Mouse (Mus musculus): ENCODE data around the gene Sirt2. TPM values are rescaled to one million over a fixed set of nuclear protein-coding genes. Genes with fewer than 3 reads are reported as not detected.

Gene Sirt2
- polyA plus RNA-seq, 1 experiment from 2014 or later, result 77.0 TPM

- Histone ChIP-seq H3K4me2 (ENCODE audit: low read depth) (no peak overlapping the region), H3K9me3 (ENCODE audit: control insufficient read depth, low read length) (no peaks in the 10 kb centered on the region), H3K27ac (ENCODE audit: low read depth, low read length) (no peak overlapping the region), H3K9ac (ENCODE audit: low read length) (no peak overlapping the region), H3K27me3 (ENCODE audit: control insufficient read depth, insufficient read depth, low read length) (no peaks in the 10 kb centered on the region), H3K4me1 (ENCODE audit: control insufficient read depth, insufficient read depth, low read length) (no peaks in the 10 kb centered on the region), H3K4me3 (ENCODE audit: low read depth, low read length) (no peak overlapping the region), H3K36me3 (ENCODE audit: control insufficient read depth, insufficient read depth, low read length) (peaks cover 2% of the 10 kb centered on the region; the same call in 1 of the 2 replicates)
- WGBS, result 95% methylated on average over 9 of the region's 9 CpGs
- no peak for DNase-seq (ENCODE audit: low spot score)
- no peak for ATAC-seq (ENCODE audit: insufficient read depth, low FRiP score, low TSS enrichment)
These were observed 21.3 kb downstream of the Sirt2 start for GRCm38 (mm10) chr7:28787884-28788283.

GRCm38 (mm10) chr7:28788307-28789195, 22.0 kb downstream of the Sirt2 start, which contains the start of gene Rinl:
Gene Rinl, plus strand, starts transcription at chr7:28788969.
- no peak within 1 kb of the TSS for H3K9ac ChIP-seq (ENCODE audit: low read length)
- H3K4me2 ChIP-seq (ENCODE audit: low read depth), result no peak within 1 kb of the TSS
- no peaks in the 10 kb centered on the region for H3K9me3 ChIP-seq (ENCODE audit: control insufficient read depth, low read length)
- peaks cover 2% of the 10 kb centered on the region; the same call in 1 of the 2 replicates for H3K36me3 ChIP-seq (ENCODE audit: control insufficient read depth, insufficient read depth, low read length)
- DNase-seq (ENCODE audit: low spot score) (no peak), ATAC-seq (ENCODE audit: insufficient read depth, low FRiP score, low TSS enrichment) (no peak)
- no peak within 1 kb of the TSS for H3K4me3 ChIP-seq (ENCODE audit: low read depth, low read length)
- no peaks in the 10 kb centered on the region for H3K4me1 ChIP-seq (ENCODE audit: control insufficient read depth, insufficient read depth, low read length)
- no peaks in the 10 kb centered on the region for H3K27me3 ChIP-seq (ENCODE audit: control insufficient read depth, insufficient read depth, low read length)
- no peak within 1 kb of the TSS for H3K27ac ChIP-seq (ENCODE audit: low read depth, low read length)
- 69% methylated on average over 5 of the region's 5 CpGs for WGBS

GRCm38 (mm10) chr7:28789235-28789634, 22.7 kb downstream of the Sirt2 start:
- Histone ChIP-seq H3K4me1 (ENCODE audit: control insufficient read depth, insufficient read depth, low read length) (no peaks in the 10 kb centered on the region), H3K9ac (ENCODE audit: low read length) (no peak overlapping the region), H3K9me3 (ENCODE audit: control insufficient read depth, low read length) (no peaks in the 10 kb centered on the region), H3K4me3 (ENCODE audit: low read depth, low read length) (no peak overlapping the region), H3K27me3 (ENCODE audit: control insufficient read depth, insufficient read depth, low read length) (no peaks in the 10 kb centered on the region), H3K36me3 (ENCODE audit: control insufficient read depth, insufficient read depth, low read length) (no peaks in the 10 kb centered on the region), H3K4me2 (ENCODE audit: low read depth) (no peak overlapping the region), H3K27ac (ENCODE audit: low read depth, low read length) (no peak overlapping the region)
- DNase-seq (ENCODE audit: low spot score) (no peak), ATAC-seq (ENCODE audit: insufficient read depth, low FRiP score, low TSS enrichment) (no peak)
- WGBS, result 70% methylated on average over 3 of the region's 3 CpGs

GRCm38 (mm10) chr7:28790066-28790806, 23.7 kb downstream of the Sirt2 start:
- H3K36me3 ChIP-seq (ENCODE audit: control insufficient read depth, insufficient read depth, low read length), result no peaks in the 10 kb centered on the region
- H3K9ac ChIP-seq (ENCODE audit: low read length), result no peak overlapping the region
- no peak overlapping the region for H3K4me3 ChIP-seq (ENCODE audit: low read depth, low read length)
- WGBS, result 53% methylated on average over 8 of the region's 8 CpGs
- H3K4me2 ChIP-seq (ENCODE audit: low read depth), result no peak overlapping the region
- H3K9me3 ChIP-seq (ENCODE audit: control insufficient read depth, low read length), result no peaks in the 10 kb centered on the region
- DNase-seq (ENCODE audit: low spot score) (no peak), ATAC-seq (ENCODE audit: insufficient read depth, low FRiP score, low TSS enrichment) (no peak)
- no peaks in the 10 kb centered on the region for H3K4me1 ChIP-seq (ENCODE audit: control insufficient read depth, insufficient read depth, low read length)
- no peaks in the 10 kb centered on the region for H3K27me3 ChIP-seq (ENCODE audit: control insufficient read depth, insufficient read depth, low read length)
- H3K27ac ChIP-seq (ENCODE audit: low read depth, low read length), result no peak overlapping the region

- Histone ChIP-seq H3K4me2 (ENCODE audit: low read depth) (no peak overlapping the region), H3K36me3 (ENCODE audit: control insufficient read depth, insufficient read depth, low read length) (no peaks in the 10 kb centered on the region), H3K27me3 (ENCODE audit: control insufficient read depth, insufficient read depth, low read length) (no peaks in the 10 kb centered on the region), H3K4me3 (ENCODE audit: low read depth, low read length) (no peak overlapping the region), H3K27ac (ENCODE audit: low read depth, low read length) (no peak overlapping the region), H3K4me1 (ENCODE audit: control insufficient read depth, insufficient read depth, low read length) (no peaks in the 10 kb centered on the region), H3K9me3 (ENCODE audit: control insufficient read depth, low read length) (no peaks in the 10 kb centered on the region), H3K9ac (ENCODE audit: low read length) (no peak overlapping the region)
- DNase-seq (ENCODE audit: low spot score) (no peak), ATAC-seq (ENCODE audit: insufficient read depth, low FRiP score, low TSS enrichment) (no peak)
These were observed 25.2 kb downstream of the Sirt2 start for GRCm38 (mm10) chr7:28791706-28792105.

GRCm38 (mm10) chr7:28792391-28793185, 26.1 kb downstream of the Sirt2 start:
- H3K27me3 ChIP-seq (ENCODE audit: control insufficient read depth, insufficient read depth, low read length), result no peaks in the 10 kb centered on the region
- H3K27ac ChIP-seq (ENCODE audit: low read depth, low read length), result no peak overlapping the region
- no peak overlapping the region for H3K4me3 ChIP-seq (ENCODE audit: low read depth, low read length)
- ATAC-seq (ENCODE audit: insufficient read depth, low FRiP score, low TSS enrichment) (no peak), DNase-seq (ENCODE audit: low spot score) (no peak)
- no peak overlapping the region for H3K4me2 ChIP-seq (ENCODE audit: low read depth)
- no peaks in the 10 kb centered on the region for H3K36me3 ChIP-seq (ENCODE audit: control insufficient read depth, insufficient read depth, low read length)
- no peaks in the 10 kb centered on the region for H3K4me1 ChIP-seq (ENCODE audit: control insufficient read depth, insufficient read depth, low read length)
- 82% methylated on average over 12 of the region's 14 CpGs for WGBS
- H3K9me3 ChIP-seq (ENCODE audit: control insufficient read depth, low read length), result no peaks in the 10 kb centered on the region
- no peak overlapping the region for H3K9ac ChIP-seq (ENCODE audit: low read length)

GRCm38 (mm10) chr7:28793834-28794233, 27.3 kb downstream of the Sirt2 start:
- Histone ChIP-seq H3K4me3 (ENCODE audit: low read depth, low read length) (no peak overlapping the region), H3K4me2 (ENCODE audit: low read depth) (no peak overlapping the region), H3K36me3 (ENCODE audit: control insufficient read depth, insufficient read depth, low read length) (no peaks in the 10 kb centered on the region), H3K27ac (ENCODE audit: low read depth, low read length) (no peak overlapping the region), H3K9me3 (ENCODE audit: control insufficient read depth, low read length) (no peaks in the 10 kb centered on the region), H3K9ac (ENCODE audit: low read length) (no peak overlapping the region), H3K4me1 (ENCODE audit: control insufficient read depth, insufficient read depth, low read length) (no peaks in the 10 kb centered on the region), H3K27me3 (ENCODE audit: control insufficient read depth, insufficient read depth, low read length) (no peaks in the 10 kb centered on the region)
- ATAC-seq (ENCODE audit: insufficient read depth, low FRiP score, low TSS enrichment) (no peak), DNase-seq (ENCODE audit: low spot score) (no peak)
- 37% methylated on average over 2 of the region's 2 CpGs for WGBS

- Histone ChIP-seq H3K9me3 (ENCODE audit: control insufficient read depth, low read length) (no peaks in the 10 kb centered on the region), H3K36me3 (ENCODE audit: control insufficient read depth, insufficient read depth, low read length) (no peaks in the 10 kb centered on the region), H3K27me3 (ENCODE audit: control insufficient read depth, insufficient read depth, low read length) (no peaks in the 10 kb centered on the region), H3K9ac (ENCODE audit: low read length) (no peak overlapping the region), H3K4me2 (ENCODE audit: low read depth) (no peak overlapping the region), H3K4me3 (ENCODE audit: low read depth, low read length) (no peak overlapping the region), H3K4me1 (ENCODE audit: control insufficient read depth, insufficient read depth, low read length) (no peaks in the 10 kb centered on the region), H3K27ac (ENCODE audit: low read depth, low read length) (no peak overlapping the region)
- 85% methylated on average over 3 of the region's 3 CpGs for WGBS
- ATAC-seq (ENCODE audit: insufficient read depth, low FRiP score, low TSS enrichment) (no peak), DNase-seq (ENCODE audit: low spot score) (no peak)
These were observed 28.0 kb downstream of the Sirt2 start for GRCm38 (mm10) chr7:28794496-28794895.
